In the genomic region with DNA sequence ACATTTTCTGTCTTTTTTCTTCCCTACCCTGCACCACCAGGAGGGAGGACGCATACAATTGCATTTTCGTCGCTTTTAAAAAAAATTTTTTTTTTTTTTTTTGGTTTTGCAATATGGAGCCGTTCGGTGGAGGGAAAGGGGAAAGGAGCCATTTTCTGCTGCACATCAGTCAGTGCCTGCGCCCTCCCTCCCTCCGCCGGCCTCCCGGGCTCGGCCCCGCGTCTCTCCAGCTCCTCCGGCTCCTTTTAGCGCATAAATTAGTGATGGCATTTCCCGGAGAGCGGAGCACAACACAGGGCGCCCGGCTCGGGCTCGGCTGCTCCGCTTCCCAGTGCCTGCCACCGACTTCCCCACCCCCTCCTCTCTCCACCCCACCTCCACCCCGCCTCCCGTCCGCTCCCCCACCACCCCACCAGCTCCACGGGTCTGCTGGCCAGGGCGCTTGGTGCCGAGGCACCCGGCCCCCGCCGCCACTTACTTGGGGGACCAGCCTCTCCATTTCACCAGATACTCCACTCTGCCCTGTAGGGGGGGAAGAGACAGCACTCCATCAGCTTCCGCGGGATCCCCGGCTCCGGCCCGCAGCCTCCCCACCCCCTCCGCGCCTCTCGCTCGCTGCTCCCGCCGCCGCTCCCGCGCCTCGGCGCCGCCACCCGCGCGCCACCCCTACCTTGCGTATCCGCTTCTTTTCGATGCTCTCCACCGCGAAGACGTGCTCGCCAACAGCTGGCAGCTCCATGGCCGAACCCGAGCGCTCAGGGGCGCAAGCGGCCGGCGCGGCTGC, we compare ENCODE assay signal across 8 mouse cellular contexts. TPM values are rescaled to one million over a fixed set of nuclear protein-coding genes. Genes with fewer than 3 reads are reported as not detected.
DNase-seq lines count a peak whose midpoint lies in the region; ATAC-seq and TF ChIP-seq lines count a peak whose summit lies in the region.

No protein-coding gene starts in this region.

- peak overlapping the region; percentile 65 for H3K4me2 ChIP-seq in forebrain, embryonic 15.5 days (replicated peaks)
- peak overlapping the region; percentile 82 for H3K4me2 ChIP-seq in lung, embryonic 15.5 days

- TF ChIP-seq POLR2A in ES-Bruce4 (IDR thresholded peaks at IDR 0.05; ENCODE audit: insufficient read depth, low read length) = no peak

- H3K27ac ChIP-seq in ES-Bruce4 (ENCODE audit: insufficient read depth, low read length) = no peak overlapping the region
- H3K27ac ChIP-seq in forebrain, embryonic 15.5 days (replicated peaks) = peak overlapping the region; percentile 100
- peak overlapping the region; percentile 99 for H3K27ac ChIP-seq in lung, embryonic 15.5 days

- ATAC-seq in cerebellum, adult (ENCODE audit: insufficient number of reproducible peaks, low FRiP score, low TSS enrichment) = peak; percentile 21; the same call in 1 of the 2 replicates
- peak; percentile 62 for ATAC-seq in forebrain, embryonic 15.5 days (replicated peaks)
- ATAC-seq in lung, embryonic 15.5 days (ENCODE audit: borderline replicate concordance, extremely low read depth, low FRiP score, low TSS enrichment) = peak; percentile 32; the same call in 1 of the 2 replicates

- peak overlapping the region; percentile 76 for H3K9ac ChIP-seq in ES-Bruce4 (ENCODE audit: low read depth, poor library complexity, severe bottlenecking)
- peak overlapping the region; percentile 92 for H3K9ac ChIP-seq in forebrain, embryonic 15.5 days (replicated peaks)
- H3K9ac ChIP-seq in lung, embryonic 15.5 days = peak overlapping the region; percentile 98

- no peaks in the 10 kb centered on the region for H3K9me3 ChIP-seq in ES-Bruce4 (replicated peaks; ENCODE audit: control insufficient read depth, insufficient read depth, low read length, poor library complexity, severe bottlenecking)
- no peaks in the 10 kb centered on the region for H3K9me3 ChIP-seq in forebrain, embryonic 15.5 days
- H3K9me3 ChIP-seq in lung, embryonic 15.5 days = no peaks in the 10 kb centered on the region

- DNase-seq in heart, postnatal 4 days = peak; percentile 74
- peak; percentile 67 to 73 for DNase-seq in layer of hippocampus, adult 8-10 months (ENCODE audit: low spot score in 2 of 2)
- peak; percentile 81 for DNase-seq in retina, embryonic 14.5 days (ENCODE audit: low spot score)
- DNase-seq in thymus, postnatal 4 days = peak; percentile 81

- WGBS in forebrain, embryonic 15.5 days = under 1% methylated on average over 65 of the region's 66 CpGs
- under 1% methylated on average over 66 of the region's 66 CpGs for WGBS in lung, embryonic 15.5 days

- H3K4me1 ChIP-seq in ES-Bruce4 (ENCODE audit: control insufficient read depth, insufficient read depth, low read length) = no peaks in the 10 kb centered on the region
- H3K4me1 ChIP-seq in forebrain, embryonic 15.5 days = peaks cover 70% of the 10 kb centered on the region
- peaks cover 81% of the 10 kb centered on the region for H3K4me1 ChIP-seq in lung, embryonic 15.5 days

- TF ChIP-seq CTCF in ES-Bruce4 (IDR thresholded peaks at IDR 0.05; ENCODE audit: low read depth, low read length) = no peak

- H3K36me3 ChIP-seq in ES-Bruce4 (ENCODE audit: control insufficient read depth, insufficient read depth, low read length, poor library complexity, severe bottlenecking) = no peaks in the 10 kb centered on the region
- H3K36me3 ChIP-seq in forebrain, embryonic 15.5 days = peaks cover 18% of the 10 kb centered on the region; the same call in 1 of the 2 replicates
- peaks cover 20% of the 10 kb centered on the region for H3K36me3 ChIP-seq in lung, embryonic 15.5 days

- H3K4me3 ChIP-seq in ES-Bruce4 (ENCODE audit: low read depth, low read length) = peak overlapping the region; percentile 82
- peak overlapping the region; percentile 91 for H3K4me3 ChIP-seq in forebrain, embryonic 15.5 days
- peak overlapping the region; percentile 83 for H3K4me3 ChIP-seq in lung, embryonic 15.5 days

- H3K27me3 ChIP-seq in ES-Bruce4 (ENCODE audit: control insufficient read depth, insufficient read depth, low read length, poor library complexity, severe bottlenecking) = peaks cover 71% of the 10 kb centered on the region
- peaks cover 41% of the 10 kb centered on the region for H3K27me3 ChIP-seq in forebrain, embryonic 15.5 days
- peaks cover 33% of the 10 kb centered on the region for H3K27me3 ChIP-seq in lung, embryonic 15.5 days

- TF ChIP-seq EP300 in ES-Bruce4 (IDR thresholded peaks at IDR 0.05; ENCODE audit: insufficient read depth, low read depth, low read length) = no peak

RNA-seq across cellular contexts. Expression of a gene that starts 0.6 kb away (rescaled TPM):
- 0.32 and 0.46 TPM in 2 replicates for polyA plus RNA-seq in ES-Bruce4 (2011; ENCODE audit: insufficient read depth, insufficient read length, low read depth, missing spikeins)
- 15.5 and 16.5 TPM in 2 replicates for polyA plus RNA-seq in forebrain, embryonic 15.5 days (2015; fragmentation: Nextera tagmentation; extraction: Ambion mirVana)
- 10 to 100 TPM; 30.5 to 34.9 TPM for total RNA-seq in heart, postnatal 4 days (2021)
- 10 to 100 TPM; 40.7 to 47.2 (median 44.0) TPM for total RNA-seq in layer of hippocampus, adult 8-10 months (2022)
- polyA plus RNA-seq in lung, embryonic 15.5 days (2015; fragmentation: Nextera tagmentation; extraction: Ambion mirVana) = 13.3 and 14.1 TPM in 2 replicates

RNA-seq across cellular contexts. Expression of a gene that starts 44.7 kb away (rescaled TPM):
- polyA plus RNA-seq in ES-Bruce4 (2011; ENCODE audit: insufficient read depth, insufficient read length, low read depth, missing spikeins) = 0.75 and 1.7 TPM in 2 replicates
- 13.8 and 14.1 TPM in 2 replicates for polyA plus RNA-seq in forebrain, embryonic 15.5 days (2015; fragmentation: Nextera tagmentation; extraction: Ambion mirVana)
- total RNA-seq in heart, postnatal 4 days (2021) = 1 to 10 TPM; 5.6 to 5.7 TPM
- 10 to 100 TPM in 2 of 4 experiments, 1 to 10 TPM in 2; 6.9 to 11.9 (median 9.6) TPM for total RNA-seq in layer of hippocampus, adult 8-10 months (2022)
- polyA plus RNA-seq in lung, embryonic 15.5 days (2015; fragmentation: Nextera tagmentation; extraction: Ambion mirVana) = 9.4 and 11.3 TPM in 2 replicates
